Comparison of ENCODE assay signal across 12 mouse cellular contexts in genomic region chr6:90567928-90568327, GRCm38 (mm10). TPM values are rescaled to one million over a fixed set of nuclear protein-coding genes. Genes with fewer than 3 reads are reported as not detected.
DNase-seq lines count a peak whose midpoint lies in the region.
"Had no signal": no experiment of that assay in that cellular context is flagged by ENCODE, and none has a peak within 500 bp of the region (broad histone marks: within the 10 kb centered on the region; RNA-seq: fewer than 3 reads in every experiment).

No protein-coding gene starts in this region.

- DNase-seq in frontal cortex, adult 2 months (ENCODE audit: extremely low spot score in 1 of 2, low spot score in 1 of 2): peak; percentile 38 to 45
- no peak for DNase-seq in frontal cortex, postnatal 14 days (ENCODE audit: low spot score in 2 of 2)
- peak; percentile 36 for DNase-seq in right cerebral cortex, adult 18-20 months
- no peak for DNase-seq in right cerebral cortex, postnatal 10 days (ENCODE audit: low spot score in 2 of 2)
- peak; percentile 58 for DNase-seq in telencephalon, adult 2 months (ENCODE audit: low read depth, low spot score)
- no peak for DNase-seq in ovary, postnatal 10 days (ENCODE audit: low spot score)
- DNase-seq: cerebellum, adult 11-12 months; cerebellum, adult 8-10 months; cerebellum, adult 9-11 months; cerebellum, postnatal 14 days; cerebellum, postnatal 36 days; embryo, embryonic 11 days had no signal

RNA-seq across cellular contexts. Expression of gene Slc41a3, which starts 36.6 kb away (rescaled TPM):
- polyA plus RNA-seq in frontal cortex, adult 2 months (2012; rRNA removed): 6.7 and 6.9 TPM in 2 replicates

Comparison
In these comparisons a context has a peak if more than half of its experiments do, and no peak if none do; other contexts are left out.
1. DNase-seq: peak in frontal cortex, adult 2 months (2 of 2), right cerebral cortex, adult 18-20 months (single experiment) and telencephalon, adult 2 months (single experiment); none in frontal cortex, postnatal 14 days (0 of 2), right cerebral cortex, postnatal 10 days (0 of 2) and ovary, postnatal 10 days (single experiment).